Mouse (Mus musculus): ENCODE data around the gene Fgfr2. TPM values are rescaled to one million over a fixed set of nuclear protein-coding genes. Genes with fewer than 3 reads are reported as not detected.

Fgfr2 gene
- total and polyA plus RNA-seq, 2 experiments from 2014 or later, result 17.1 to 47.6 TPM

DNA sequence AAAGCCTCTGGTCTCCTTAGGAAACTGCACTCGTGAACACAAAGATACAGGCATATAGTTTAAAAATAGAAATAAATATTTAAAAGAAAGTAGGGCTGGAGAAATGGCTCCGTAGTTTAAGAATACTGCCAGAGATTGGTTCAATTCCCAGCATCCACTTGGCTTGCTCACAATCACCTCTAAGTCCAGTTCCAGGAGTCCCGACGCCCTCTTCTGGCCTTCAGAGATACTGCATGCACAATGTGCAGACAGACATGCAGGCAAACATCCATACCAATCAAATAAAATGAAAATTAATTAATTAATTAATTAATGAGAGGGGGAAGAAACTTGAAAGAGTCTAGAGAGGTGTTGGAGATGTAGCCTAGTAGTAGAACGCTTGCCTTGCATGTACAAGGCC lies 2856.1 kb downstream of the Fgfr2 start:
- Histone ChIP-seq H3K36me3 (ENCODE audit: insufficient read depth) (no peaks in the 10 kb centered on the region), H3K4me1 (ENCODE audit: insufficient read depth) (0 out of 2 replicates have a peak, but pooled peaks cover 9% of the 10 kb centered on the region), H3K9ac (no peak overlapping the region), H3K9me3 (ENCODE audit: low read length) (no peaks in the 10 kb centered on the region), H3K27me3 (ENCODE audit: insufficient read depth, low read length) (no peaks in the 10 kb centered on the region), H3K4me3 (ENCODE audit: low read depth, low read length) (no peak overlapping the region), H3K27ac (ENCODE audit: low read depth, low read length) (no peak overlapping the region), H3K4me2 (ENCODE audit: low read depth) (no peak overlapping the region)
- TF ChIP-seq CTCF (IDR thresholded peaks at IDR 0.05; ENCODE audit: low read depth), result peak; percentile 73
- DNase-seq (no peak), ATAC-seq (no peak)
- WGBS, result 30% methylated on average over 5 of the region's 5 CpGs

DNA sequence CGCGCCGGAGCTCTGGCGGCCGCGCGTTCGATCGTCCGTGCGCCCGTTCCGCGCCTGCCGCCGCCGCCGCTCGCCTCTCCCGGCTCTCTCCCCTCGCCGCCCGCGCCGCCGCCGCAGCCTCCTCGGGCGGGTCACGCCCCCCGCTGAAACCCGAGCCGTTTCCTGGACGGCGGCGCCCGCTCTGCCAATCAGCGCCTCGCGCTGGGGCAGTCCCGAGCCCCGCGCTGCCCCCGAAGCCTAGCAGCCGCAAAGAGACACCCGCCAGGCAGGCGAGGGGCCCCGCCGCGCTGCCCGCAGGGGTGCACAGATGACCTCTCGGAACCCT lies 2857.0 kb downstream of the Fgfr2 start:
- H3K4me2 ChIP-seq (ENCODE audit: low read depth), result peak overlapping the region; percentile 91
- no peaks in the 10 kb centered on the region for H3K27me3 ChIP-seq (ENCODE audit: insufficient read depth, low read length)
- under 1% methylated on average over 40 of the region's 52 CpGs for WGBS
- DNase-seq, result peak; percentile 66
- H3K9ac ChIP-seq, result peak overlapping the region; percentile 69
- H3K4me3 ChIP-seq (ENCODE audit: low read depth, low read length), result peak overlapping the region; percentile 61
- H3K36me3 ChIP-seq (ENCODE audit: insufficient read depth), result no peaks in the 10 kb centered on the region
- H3K27ac ChIP-seq (ENCODE audit: low read depth, low read length), result peak overlapping the region; percentile 76
- H3K4me1 ChIP-seq (ENCODE audit: insufficient read depth), result peaks cover 18% of the 10 kb centered on the region
- TF ChIP-seq CTCF (IDR thresholded peaks at IDR 0.05; ENCODE audit: low read depth), result no peak
- ATAC-seq, result peak; percentile 67
- H3K9me3 ChIP-seq (ENCODE audit: low read length), result no peaks in the 10 kb centered on the region

DNA sequence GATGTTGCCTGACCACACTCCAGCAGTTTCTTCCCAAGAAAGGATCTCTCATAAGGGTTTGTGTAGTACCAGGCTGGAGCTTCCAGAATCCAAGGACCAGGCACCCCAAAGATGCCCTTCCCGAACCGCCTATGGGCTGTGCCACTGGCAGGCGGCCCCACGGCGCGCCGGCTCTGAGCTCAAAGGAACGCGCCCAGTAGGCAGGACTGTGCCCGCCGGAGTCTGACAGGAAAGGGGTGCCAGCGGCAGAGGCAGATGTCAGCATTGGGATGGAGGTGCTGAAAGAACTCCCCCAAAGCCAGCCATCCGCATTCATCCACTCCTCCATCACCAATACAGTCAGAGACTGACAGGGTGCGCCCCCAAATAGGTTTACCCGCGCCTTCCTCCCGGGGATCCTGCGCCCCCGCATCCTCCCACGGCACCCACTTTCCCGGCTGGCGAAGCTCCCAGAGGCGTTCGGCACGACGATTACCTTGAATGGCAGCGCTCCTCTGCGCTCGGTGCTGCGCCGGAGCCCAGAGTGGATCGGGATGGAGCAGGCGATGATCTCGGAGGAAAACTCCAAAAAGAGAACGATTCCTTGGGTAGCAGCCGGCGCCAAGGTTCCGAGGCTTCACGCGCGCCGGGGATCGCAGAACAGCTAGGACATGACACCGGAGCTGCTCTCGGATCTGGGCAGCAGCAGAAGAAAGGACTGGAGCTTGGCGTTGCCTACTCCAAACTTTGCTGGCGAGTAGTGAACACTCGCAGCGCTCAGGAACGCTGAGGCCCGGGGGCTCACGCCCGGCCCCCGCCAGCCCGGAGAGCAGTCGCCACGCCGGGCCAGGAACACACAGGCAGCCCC lies 2857.6 kb downstream of the Fgfr2 start:
- no peak for TF ChIP-seq CTCF (IDR thresholded peaks at IDR 0.05; ENCODE audit: low read depth)
- H3K9ac ChIP-seq, result peak overlapping the region; percentile 69
- no peaks in the 10 kb centered on the region for H3K36me3 ChIP-seq (ENCODE audit: insufficient read depth)
- peak overlapping the region; percentile 76 for H3K27ac ChIP-seq (ENCODE audit: low read depth, low read length)
- H3K4me2 ChIP-seq (ENCODE audit: low read depth), result peak overlapping the region; percentile 91
- ATAC-seq (peak; percentile 47), DNase-seq (peak; percentile 68)
- peak overlapping the region; percentile 61 for H3K4me3 ChIP-seq (ENCODE audit: low read depth, low read length)
- peaks cover 18% of the 10 kb centered on the region for H3K4me1 ChIP-seq (ENCODE audit: insufficient read depth)
- H3K27me3 ChIP-seq (ENCODE audit: insufficient read depth, low read length), result no peaks in the 10 kb centered on the region
- H3K9me3 ChIP-seq (ENCODE audit: low read length), result no peaks in the 10 kb centered on the region
- WGBS, result 1% methylated on average over 57 of the region's 58 CpGs

DNA sequence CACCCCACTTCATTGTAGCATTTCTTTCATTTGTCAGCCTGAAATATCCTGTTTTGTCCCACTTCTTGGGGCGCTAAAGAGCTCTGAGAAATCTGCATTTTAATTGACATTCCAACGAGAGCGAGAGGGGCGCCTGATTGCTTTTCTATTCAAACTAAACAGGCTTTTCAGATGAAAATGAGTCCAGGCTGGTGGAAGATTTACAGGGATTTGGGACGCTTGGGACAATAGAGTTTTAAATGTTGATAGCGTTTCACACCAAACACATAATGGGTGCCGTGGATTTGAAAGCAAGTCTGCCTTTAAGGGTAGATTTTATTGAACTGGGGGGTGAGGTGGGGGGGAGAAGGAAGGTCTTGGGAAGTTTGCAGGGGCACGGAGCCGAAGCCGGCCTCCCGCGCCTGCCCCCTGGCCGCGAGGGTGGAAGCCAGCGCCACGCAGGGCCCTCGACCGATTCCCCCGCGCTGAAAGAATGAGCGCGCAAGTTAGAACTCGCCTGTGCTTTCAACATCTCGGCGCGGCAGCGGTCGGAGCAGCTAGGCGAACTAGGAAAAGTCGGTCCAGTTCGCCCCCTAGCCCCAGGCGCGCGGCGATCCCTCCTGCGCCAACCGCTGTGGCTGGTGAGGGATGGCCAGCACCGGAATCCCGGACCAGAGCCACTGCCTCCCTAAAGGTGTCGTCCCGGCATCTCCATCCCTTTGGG lies 2858.4 kb downstream of the Fgfr2 start:
- H3K36me3 ChIP-seq (ENCODE audit: insufficient read depth), result no peaks in the 10 kb centered on the region
- H3K27me3 ChIP-seq (ENCODE audit: insufficient read depth, low read length), result no peaks in the 10 kb centered on the region
- ATAC-seq (peak; percentile 50), DNase-seq (peak; percentile 75)
- peak overlapping the region; percentile 76 for H3K27ac ChIP-seq (ENCODE audit: low read depth, low read length)
- WGBS, result under 1% methylated on average over 41 of the region's 41 CpGs
- H3K9me3 ChIP-seq (ENCODE audit: low read length), result no peaks in the 10 kb centered on the region
- H3K4me1 ChIP-seq (ENCODE audit: insufficient read depth), result peaks cover 18% of the 10 kb centered on the region
- peak overlapping the region; percentile 91 for H3K4me2 ChIP-seq (ENCODE audit: low read depth)
- peak; percentile 52 for TF ChIP-seq CTCF (IDR thresholded peaks at IDR 0.05; ENCODE audit: low read depth)
- H3K4me3 ChIP-seq (ENCODE audit: low read depth, low read length), result peak overlapping the region; percentile 61
- peak overlapping the region; percentile 69 for H3K9ac ChIP-seq

DNA sequence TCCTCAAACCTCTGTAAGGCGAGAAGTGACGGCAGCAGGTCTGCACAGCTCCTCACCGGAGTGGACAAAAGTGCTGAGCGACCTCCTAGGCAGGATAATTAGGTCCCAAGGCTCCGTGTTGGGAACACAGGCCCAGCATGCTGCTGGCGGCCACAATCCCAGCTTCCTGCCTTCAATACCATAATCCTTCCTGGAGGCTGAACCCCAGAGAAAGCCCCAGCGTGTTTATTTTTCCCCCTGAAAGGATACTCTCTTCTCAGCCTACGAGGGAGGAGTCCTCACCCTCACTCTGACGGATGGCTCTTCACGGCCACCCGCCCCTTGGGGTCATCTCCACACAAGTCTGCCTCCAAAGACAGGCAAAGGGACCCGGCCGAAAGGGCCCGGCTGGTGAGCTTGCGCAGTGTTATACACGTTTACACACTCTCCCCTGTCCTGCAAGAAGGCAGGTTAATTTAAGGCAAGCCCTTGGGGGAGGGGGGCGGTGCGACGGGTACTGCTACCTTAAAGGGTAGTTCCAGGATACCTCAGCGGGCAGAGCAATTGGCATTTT lies 2859.3 kb downstream of the Fgfr2 start:
- no peak for DNase-seq
- TF ChIP-seq CTCF (IDR thresholded peaks at IDR 0.05; ENCODE audit: low read depth), result no peak
- 3% methylated on average over 20 of the region's 20 CpGs for WGBS
- Histone ChIP-seq H3K36me3 (ENCODE audit: insufficient read depth) (no peaks in the 10 kb centered on the region), H3K27ac (ENCODE audit: low read depth, low read length) (peak overlapping the region; percentile 76), H3K4me3 (ENCODE audit: low read depth, low read length) (peak overlapping the region; percentile 61), H3K27me3 (ENCODE audit: insufficient read depth, low read length) (no peaks in the 10 kb centered on the region), H3K4me2 (ENCODE audit: low read depth) (peak overlapping the region; percentile 91), H3K9ac (peak overlapping the region; percentile 69), H3K4me1 (ENCODE audit: insufficient read depth) (peaks cover 18% of the 10 kb centered on the region), H3K9me3 (ENCODE audit: low read length) (no peaks in the 10 kb centered on the region)
- no peak for ATAC-seq

DNA sequence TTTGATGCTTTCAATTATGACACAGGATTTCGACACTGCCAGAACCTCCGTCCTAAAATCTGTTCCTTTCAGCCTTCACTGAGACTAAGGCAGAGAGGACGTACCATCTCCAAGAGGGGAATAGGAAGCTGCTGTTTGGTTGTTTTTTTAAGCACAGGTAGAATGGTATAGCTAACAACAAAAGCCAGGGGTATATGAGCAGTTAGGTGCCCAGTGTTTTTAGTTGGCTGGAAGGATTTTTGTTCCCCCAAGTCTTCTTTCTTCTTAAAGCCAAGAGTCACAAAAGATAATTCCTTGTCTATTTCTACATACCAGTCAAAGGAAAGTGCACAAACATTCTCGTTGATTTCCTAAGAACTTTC lies 2859.9 kb downstream of the Fgfr2 start:
- Histone ChIP-seq H3K4me1 (ENCODE audit: insufficient read depth) (peaks cover 21% of the 10 kb centered on the region), H3K36me3 (ENCODE audit: insufficient read depth) (no peaks in the 10 kb centered on the region), H3K4me2 (ENCODE audit: low read depth) (peak overlapping the region; percentile 91), H3K27ac (ENCODE audit: low read depth, low read length) (peak overlapping the region; percentile 76; the same call in 1 of the 2 replicates), H3K9ac (no peak overlapping the region), H3K4me3 (ENCODE audit: low read depth, low read length) (peak overlapping the region; percentile 61; the same call in 1 of the 2 replicates), H3K9me3 (ENCODE audit: low read length) (no peaks in the 10 kb centered on the region), H3K27me3 (ENCODE audit: insufficient read depth, low read length) (no peaks in the 10 kb centered on the region)
- DNase-seq (no peak), ATAC-seq (no peak)
- 11% methylated on average over 4 of the region's 4 CpGs for WGBS
- no peak for TF ChIP-seq CTCF (IDR thresholded peaks at IDR 0.05; ENCODE audit: low read depth)

Measured in forebrain, postnatal 0 days (tissue).